Mouse (Mus musculus): ENCODE measurements around the gene Ifngr2. TPM values are rescaled to one million over a fixed set of nuclear protein-coding genes. Genes with fewer than 3 reads are reported as not detected.
A peak's percentile ranks its signal among the peaks of the same experiment; 100 is the strongest.

Ifngr2 gene
- total and polyA plus RNA-seq, 2 experiments: 7.3 to 8.2 TPM

GRCm38 (mm10) chr16:91512161-91512787 is 34.6 kb upstream of the Ifngr2 start:
- DNase-seq (ENCODE audit: extremely low read depth, low read depth, low spot score): peak; percentile 60
- peak; percentile 81 for TF ChIP-seq CTCF (IDR thresholded peaks at IDR 0.05; ENCODE audit: low read depth, low read length)
- TF ChIP-seq POLR2A (IDR thresholded peaks at IDR 0.05; ENCODE audit: extremely low read depth, insufficient read depth, low read length): no peak
- WGBS: 31% methylated on average over 7 of the region's 7 CpGs
- no peak overlapping the region for H3K27ac ChIP-seq (replicated peaks; ENCODE audit: insufficient read depth, low read depth, low read length)
- H3K36me3 ChIP-seq (ENCODE audit: control insufficient read depth, insufficient read depth, low read length): no peaks in the 10 kb centered on the region
- no peaks in the 10 kb centered on the region for H3K4me1 ChIP-seq (ENCODE audit: control insufficient read depth, insufficient read depth, low read length)
- H3K79me2 ChIP-seq (ENCODE audit: control insufficient read depth, insufficient read depth, low read length): no peaks in the 10 kb centered on the region
- no peak overlapping the region for H3K9ac ChIP-seq (ENCODE audit: low read depth, low read length)
- H3K4me3 ChIP-seq (ENCODE audit: insufficient read depth, low read depth, low read length): no peak overlapping the region
- no peaks in the 10 kb centered on the region for H3K27me3 ChIP-seq (ENCODE audit: control insufficient read depth, insufficient read depth, low read length)

- Histone ChIP-seq H3K4me3 (ENCODE audit: insufficient read depth, low read depth, low read length) (no peak overlapping the region), H3K36me3 (ENCODE audit: control insufficient read depth, insufficient read depth, low read length) (no peaks in the 10 kb centered on the region), H3K4me1 (ENCODE audit: control insufficient read depth, insufficient read depth, low read length) (no peaks in the 10 kb centered on the region), H3K27ac (replicated peaks; ENCODE audit: insufficient read depth, low read depth, low read length) (no peak overlapping the region), H3K27me3 (ENCODE audit: control insufficient read depth, insufficient read depth, low read length) (no peaks in the 10 kb centered on the region), H3K79me2 (ENCODE audit: control insufficient read depth, insufficient read depth, low read length) (no peaks in the 10 kb centered on the region), H3K9ac (ENCODE audit: low read depth, low read length) (no peak overlapping the region)
- 82% methylated on average over 6 of the region's 6 CpGs for WGBS
- TF ChIP-seq CTCF (IDR thresholded peaks at IDR 0.05; ENCODE audit: low read depth, low read length): no peak
- no peak for TF ChIP-seq POLR2A (IDR thresholded peaks at IDR 0.05; ENCODE audit: extremely low read depth, insufficient read depth, low read length)
- DNase-seq (ENCODE audit: extremely low read depth, low read depth, low spot score): no peak
Measured at GRCm38 (mm10) chr16:91513099-91513498, 33.8 kb upstream of the Ifngr2 start.

GRCm38 (mm10) chr16:91517020-91517419 is 29.9 kb upstream of the Ifngr2 start:
- Histone ChIP-seq H3K4me1 (ENCODE audit: control insufficient read depth, insufficient read depth, low read length) (no peaks in the 10 kb centered on the region), H3K27me3 (ENCODE audit: control insufficient read depth, insufficient read depth, low read length) (no peaks in the 10 kb centered on the region), H3K4me3 (ENCODE audit: insufficient read depth, low read depth, low read length) (no peak overlapping the region), H3K79me2 (ENCODE audit: control insufficient read depth, insufficient read depth, low read length) (no peaks in the 10 kb centered on the region), H3K27ac (replicated peaks; ENCODE audit: insufficient read depth, low read depth, low read length) (no peak overlapping the region), H3K9ac (ENCODE audit: low read depth, low read length) (no peak overlapping the region), H3K36me3 (ENCODE audit: control insufficient read depth, insufficient read depth, low read length) (no peaks in the 10 kb centered on the region)
- no peak for TF ChIP-seq POLR2A (IDR thresholded peaks at IDR 0.05; ENCODE audit: extremely low read depth, insufficient read depth, low read length)
- no peak for TF ChIP-seq CTCF (IDR thresholded peaks at IDR 0.05; ENCODE audit: low read depth, low read length)
- WGBS: 46% methylated on average over 7 of the region's 7 CpGs
- DNase-seq (ENCODE audit: extremely low read depth, low read depth, low spot score): no peak

- WGBS: 81% methylated on average over 5 of the region's 5 CpGs
Measured at GRCm38 (mm10) chr16:91522040-91522439, 24.8 kb upstream of the Ifngr2 start.

GRCm38 (mm10) chr16:91522479-91523309 is 24.2 kb upstream of the Ifngr2 start:
- peaks cover 2% of the 10 kb centered on the region; the same call in 1 of the 2 replicates for H3K4me1 ChIP-seq (ENCODE audit: control insufficient read depth, insufficient read depth, low read length)
- H3K27ac ChIP-seq (replicated peaks; ENCODE audit: insufficient read depth, low read depth, low read length): 0 out of 2 replicates have a peak overlapping the region, but pooled peaks have one; percentile 6
- no peaks in the 10 kb centered on the region for H3K36me3 ChIP-seq (ENCODE audit: control insufficient read depth, insufficient read depth, low read length)
- no peaks in the 10 kb centered on the region for H3K27me3 ChIP-seq (ENCODE audit: control insufficient read depth, insufficient read depth, low read length)
- no peak overlapping the region for H3K4me3 ChIP-seq (ENCODE audit: insufficient read depth, low read depth, low read length)
- H3K79me2 ChIP-seq (ENCODE audit: control insufficient read depth, insufficient read depth, low read length): no peaks in the 10 kb centered on the region
- WGBS: 60% methylated on average over 18 of the region's 18 CpGs
- TF ChIP-seq POLR2A (IDR thresholded peaks at IDR 0.05; ENCODE audit: extremely low read depth, insufficient read depth, low read length) (no peak), CTCF (IDR thresholded peaks at IDR 0.05; ENCODE audit: low read depth, low read length) (no peak)
- peak; percentile 85 for DNase-seq (ENCODE audit: extremely low read depth, low read depth, low spot score)
- H3K9ac ChIP-seq (ENCODE audit: low read depth, low read length): no peak overlapping the region

More at GRCm38 (mm10) chr16:91522040-91522439, 24.8 kb upstream of the Ifngr2 start:
- Histone ChIP-seq H3K27me3 (ENCODE audit: control insufficient read depth, insufficient read depth, low read length) (no peaks in the 10 kb centered on the region), H3K4me1 (ENCODE audit: control insufficient read depth, insufficient read depth, low read length) (peaks cover 2% of the 10 kb centered on the region; the same call in 1 of the 2 replicates), H3K4me3 (ENCODE audit: insufficient read depth, low read depth, low read length) (no peak overlapping the region), H3K27ac (replicated peaks; ENCODE audit: insufficient read depth, low read depth, low read length) (0 out of 2 replicates have a peak overlapping the region, but pooled peaks have one; percentile 8), H3K79me2 (ENCODE audit: control insufficient read depth, insufficient read depth, low read length) (no peaks in the 10 kb centered on the region), H3K36me3 (ENCODE audit: control insufficient read depth, insufficient read depth, low read length) (no peaks in the 10 kb centered on the region), H3K9ac (ENCODE audit: low read depth, low read length) (no peak overlapping the region)
- TF ChIP-seq POLR2A (IDR thresholded peaks at IDR 0.05; ENCODE audit: extremely low read depth, insufficient read depth, low read length) (no peak), CTCF (IDR thresholded peaks at IDR 0.05; ENCODE audit: low read depth, low read length) (no peak)
- DNase-seq (ENCODE audit: extremely low read depth, low read depth, low spot score): peak; percentile 35

All from liver, adult 2 months (tissue).